Mouse (Mus musculus): ENCODE results near the gene Thap3.

Thap3 gene

GRCm38 (mm10) chr4:151933505-151934214 lies 55.1 kb downstream of the Thap3 start, which contains the start of gene Dnajc11:
TSS of gene Dnajc11 (plus strand) at chr4:151933691.
- DNase-seq (ENCODE audit: low spot score in 2 of 2) = peak; percentile 95 to 97
